Mouse (Mus musculus): ENCODE measurements around the gene Tmem212. TPM values are rescaled to one million over a fixed set of nuclear protein-coding genes. Genes with fewer than 3 reads are reported as not detected.

The Tmem212 gene
- polyA plus RNA-seq, 2 experiments, result not detected

DNA sequence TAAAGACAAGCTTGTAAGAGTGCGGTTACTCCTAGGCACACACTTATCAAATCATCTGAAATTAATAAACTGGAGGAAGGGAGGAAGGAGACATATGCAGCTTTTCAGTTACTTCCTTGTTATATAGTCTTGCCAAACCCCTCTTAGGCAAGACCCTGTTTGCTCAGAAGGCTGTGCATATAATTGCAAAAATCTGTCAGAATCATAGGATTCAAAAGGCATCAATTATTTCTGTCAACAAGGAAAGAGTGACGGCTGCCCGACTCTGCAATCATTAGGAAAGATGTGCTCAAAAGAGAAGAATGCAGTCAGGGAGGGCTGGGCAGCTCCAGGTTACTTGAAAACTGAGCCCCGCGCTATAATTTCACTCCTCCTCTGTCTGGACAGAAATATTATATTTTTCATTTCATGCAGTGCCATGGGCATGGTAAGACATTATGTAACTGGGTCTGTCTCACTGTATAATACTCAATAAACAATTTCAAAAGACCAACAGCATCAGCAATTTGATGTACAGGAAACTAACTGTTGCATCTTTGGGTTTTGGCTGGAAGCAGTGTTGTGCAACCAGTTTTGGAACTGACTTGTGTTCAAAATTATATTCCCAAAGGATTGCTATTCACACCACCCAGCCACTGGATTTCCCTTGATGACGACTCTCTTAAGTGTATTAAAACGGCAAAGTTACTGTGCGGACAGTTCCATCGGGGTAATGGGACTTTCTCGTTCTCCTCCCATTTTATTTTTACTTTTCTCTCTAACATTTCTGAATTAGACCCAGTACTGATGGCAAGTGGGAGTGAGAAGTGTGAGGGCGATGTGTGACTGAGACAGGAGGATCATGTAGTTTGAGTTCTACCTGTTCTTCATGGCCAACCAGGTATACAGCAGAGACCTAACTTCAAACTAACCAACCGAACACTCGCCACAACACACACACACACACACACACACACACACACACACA lies 41.3 kb upstream of the Tmem212 start:
- ATAC-seq (ENCODE audit: low FRiP score, low read depth) (no peak), DNase-seq (ENCODE audit: low spot score) (no peak)
- WGBS, result 66% methylated on average over 13 of the region's 13 CpGs
- no peak overlapping the region for H3K27ac ChIP-seq (replicated peaks; ENCODE audit: low read depth, low read length)
- no peak for TF ChIP-seq POLR2A (IDR thresholded peaks at IDR 0.05; ENCODE audit: borderline replicate concordance, extremely low read depth, insufficient read depth, insufficient read length)
- H3K4me3 ChIP-seq (replicated peaks; ENCODE audit: low read length), result no peak overlapping the region
- peaks cover 11% of the 10 kb centered on the region for H3K4me1 ChIP-seq (ENCODE audit: control insufficient read depth, insufficient read depth, low read length)
- no peak overlapping the region for H3K9ac ChIP-seq (ENCODE audit: low read depth, low read length, severe bottlenecking)
- peak overlapping the region; percentile 97 for H3K4me2 ChIP-seq (replicated peaks; ENCODE audit: low read depth, low read length, severe bottlenecking)
- no peaks in the 10 kb centered on the region for H3K36me3 ChIP-seq (ENCODE audit: control insufficient read depth, insufficient read depth, low read length)
- H3K27me3 ChIP-seq (ENCODE audit: control insufficient read depth, insufficient read depth, low read length), result no peaks in the 10 kb centered on the region
- H3K9me3 ChIP-seq (ENCODE audit: control insufficient read depth, low read length), result no peaks in the 10 kb centered on the region

DNA sequence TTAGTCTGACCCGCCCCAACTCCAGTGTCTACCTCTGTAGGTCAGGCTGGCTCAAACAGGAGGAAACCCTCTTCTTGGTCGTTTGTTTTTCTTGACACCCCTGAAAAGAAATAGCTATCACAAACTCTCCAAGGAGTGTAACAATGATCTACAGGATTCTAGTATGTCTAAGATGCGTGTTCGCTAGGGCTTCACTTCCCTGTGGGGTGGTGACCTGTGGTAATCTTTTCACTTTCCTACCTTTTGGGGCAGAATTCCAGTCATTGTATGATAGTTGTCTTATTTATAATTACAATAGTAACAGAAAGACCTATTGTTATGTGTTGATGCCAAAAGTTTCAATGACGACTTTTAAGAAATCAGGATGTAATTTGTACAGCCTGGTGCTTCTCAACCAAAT lies 40.6 kb upstream of the Tmem212 start:
- no peaks in the 10 kb centered on the region for H3K9me3 ChIP-seq (ENCODE audit: control insufficient read depth, low read length)
- peaks cover 11% of the 10 kb centered on the region for H3K4me1 ChIP-seq (ENCODE audit: control insufficient read depth, insufficient read depth, low read length)
- H3K9ac ChIP-seq (ENCODE audit: low read depth, low read length, severe bottlenecking), result no peak overlapping the region
- H3K27me3 ChIP-seq (ENCODE audit: control insufficient read depth, insufficient read depth, low read length), result no peaks in the 10 kb centered on the region
- H3K4me3 ChIP-seq (replicated peaks; ENCODE audit: low read length), result no peak overlapping the region
- 80% methylated on average over 5 of the region's 5 CpGs for WGBS
- ATAC-seq (ENCODE audit: low FRiP score, low read depth), result no peak
- H3K36me3 ChIP-seq (ENCODE audit: control insufficient read depth, insufficient read depth, low read length), result no peaks in the 10 kb centered on the region
- DNase-seq (ENCODE audit: low spot score), result no peak
- no peak overlapping the region for H3K27ac ChIP-seq (replicated peaks; ENCODE audit: low read depth, low read length)
- H3K4me2 ChIP-seq (replicated peaks; ENCODE audit: low read depth, low read length, severe bottlenecking), result no peak overlapping the region
- no peak for TF ChIP-seq POLR2A (IDR thresholded peaks at IDR 0.05; ENCODE audit: borderline replicate concordance, extremely low read depth, insufficient read depth, insufficient read length)

- TF ChIP-seq POLR2A (IDR thresholded peaks at IDR 0.05; ENCODE audit: borderline replicate concordance, extremely low read depth, insufficient read depth, insufficient read length), result no peak
- WGBS, result 72% methylated on average over 3 of the region's 3 CpGs
Measured at GRCm38 (mm10) chr3:27935644-27936043, 39.5 kb upstream of the Tmem212 start.

GRCm38 (mm10) chr3:27932391-27932790 lies 36.2 kb upstream of the Tmem212 start:
- Histone ChIP-seq H3K36me3 (ENCODE audit: control insufficient read depth, insufficient read depth, low read length) (no peaks in the 10 kb centered on the region), H3K9ac (ENCODE audit: low read depth, low read length, severe bottlenecking) (no peak overlapping the region), H3K4me3 (replicated peaks; ENCODE audit: low read length) (no peak overlapping the region), H3K27me3 (ENCODE audit: control insufficient read depth, insufficient read depth, low read length) (no peaks in the 10 kb centered on the region), H3K9me3 (ENCODE audit: control insufficient read depth, low read length) (no peaks in the 10 kb centered on the region), H3K27ac (replicated peaks; ENCODE audit: low read depth, low read length) (no peak overlapping the region), H3K4me1 (ENCODE audit: control insufficient read depth, insufficient read depth, low read length) (no peaks in the 10 kb centered on the region; the same call in 1 of the 2 replicates), H3K4me2 (replicated peaks; ENCODE audit: low read depth, low read length, severe bottlenecking) (no peak overlapping the region)
- ATAC-seq (ENCODE audit: low FRiP score, low read depth) (no peak), DNase-seq (ENCODE audit: low spot score) (no peak)
- 83% methylated on average over 5 of the region's 5 CpGs for WGBS
- TF ChIP-seq POLR2A (IDR thresholded peaks at IDR 0.05; ENCODE audit: borderline replicate concordance, extremely low read depth, insufficient read depth, insufficient read length), result no peak

More at GRCm38 (mm10) chr3:27935644-27936043, 39.5 kb upstream of the Tmem212 start:
- H3K27me3 ChIP-seq (ENCODE audit: control insufficient read depth, insufficient read depth, low read length), result no peaks in the 10 kb centered on the region
- no peak overlapping the region for H3K4me2 ChIP-seq (replicated peaks; ENCODE audit: low read depth, low read length, severe bottlenecking)
- H3K36me3 ChIP-seq (ENCODE audit: control insufficient read depth, insufficient read depth, low read length), result no peaks in the 10 kb centered on the region
- no peak for ATAC-seq (ENCODE audit: low FRiP score, low read depth)
- DNase-seq (ENCODE audit: low spot score), result no peak
- no peak overlapping the region for H3K9ac ChIP-seq (ENCODE audit: low read depth, low read length, severe bottlenecking)
- H3K4me1 ChIP-seq (ENCODE audit: control insufficient read depth, insufficient read depth, low read length), result peaks cover 11% of the 10 kb centered on the region
- no peaks in the 10 kb centered on the region for H3K9me3 ChIP-seq (ENCODE audit: control insufficient read depth, low read length)
- no peak overlapping the region for H3K4me3 ChIP-seq (replicated peaks; ENCODE audit: low read length)
- H3K27ac ChIP-seq (replicated peaks; ENCODE audit: low read depth, low read length), result no peak overlapping the region

DNA sequence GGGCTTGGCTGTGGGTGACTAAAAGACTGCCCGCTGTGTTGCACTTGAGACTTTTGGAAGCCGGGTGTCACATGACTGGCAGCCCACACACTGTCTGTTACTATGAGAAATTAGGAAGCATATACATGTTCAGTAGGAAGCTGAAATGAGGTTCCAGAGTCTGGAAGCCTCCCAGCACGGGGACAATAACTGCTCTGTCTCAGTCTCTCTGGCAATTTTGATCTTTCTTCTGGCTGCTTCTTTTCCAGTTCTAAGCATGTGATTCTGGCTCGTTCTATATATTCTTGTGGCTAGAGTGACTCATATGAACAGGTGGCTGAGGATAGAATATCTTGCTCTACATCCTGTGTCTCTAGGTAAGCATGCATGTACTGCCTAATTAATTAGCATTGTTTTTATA lies 33.1 kb upstream of the Tmem212 start:
- H3K4me1 ChIP-seq (ENCODE audit: control insufficient read depth, insufficient read depth, low read length), result no peaks in the 10 kb centered on the region
- DNase-seq (ENCODE audit: low spot score) (no peak), ATAC-seq (ENCODE audit: low FRiP score, low read depth) (no peak)
- no peaks in the 10 kb centered on the region for H3K9me3 ChIP-seq (ENCODE audit: control insufficient read depth, low read length)
- H3K27ac ChIP-seq (replicated peaks; ENCODE audit: low read depth, low read length), result no peak overlapping the region
- H3K4me2 ChIP-seq (replicated peaks; ENCODE audit: low read depth, low read length, severe bottlenecking), result no peak overlapping the region
- no peaks in the 10 kb centered on the region for H3K36me3 ChIP-seq (ENCODE audit: control insufficient read depth, insufficient read depth, low read length)
- no peak overlapping the region for H3K9ac ChIP-seq (ENCODE audit: low read depth, low read length, severe bottlenecking)
- H3K27me3 ChIP-seq (ENCODE audit: control insufficient read depth, insufficient read depth, low read length), result no peaks in the 10 kb centered on the region
- no peak for TF ChIP-seq POLR2A (IDR thresholded peaks at IDR 0.05; ENCODE audit: borderline replicate concordance, extremely low read depth, insufficient read depth, insufficient read length)
- H3K4me3 ChIP-seq (replicated peaks; ENCODE audit: low read length), result no peak overlapping the region
- WGBS, result 85% methylated on average over 4 of the region's 4 CpGs

All from limb, embryonic 14.5 days (tissue).